Mouse (Mus musculus) heart, postnatal 0 days (tissue): ENCODE data around the gene BC052040.

ENCODE experiments used
- CTCF ChIP-seq: IDR thresholded peaks from 2 replicates; pipeline ENCODE4 v1.5.1; 2016; ENCODE audit warnings: antibody characterized with exemption, control low read depth, low read depth
- EP300 ChIP-seq: IDR thresholded peaks from 2 replicates; pipeline ENCODE4 v1.6.1; 2016; ENCODE audit warnings: antibody characterized with exemption, low read depth

GRCm38 (mm10) chr2:115604132-115604531 lies 22.6 kb downstream of the BC052040 start:
- TF ChIP-seq CTCF = no peak
- TF ChIP-seq EP300 = no peak
